Mouse (Mus musculus): ENCODE measurements around the gene Mef2c.

DNA sequence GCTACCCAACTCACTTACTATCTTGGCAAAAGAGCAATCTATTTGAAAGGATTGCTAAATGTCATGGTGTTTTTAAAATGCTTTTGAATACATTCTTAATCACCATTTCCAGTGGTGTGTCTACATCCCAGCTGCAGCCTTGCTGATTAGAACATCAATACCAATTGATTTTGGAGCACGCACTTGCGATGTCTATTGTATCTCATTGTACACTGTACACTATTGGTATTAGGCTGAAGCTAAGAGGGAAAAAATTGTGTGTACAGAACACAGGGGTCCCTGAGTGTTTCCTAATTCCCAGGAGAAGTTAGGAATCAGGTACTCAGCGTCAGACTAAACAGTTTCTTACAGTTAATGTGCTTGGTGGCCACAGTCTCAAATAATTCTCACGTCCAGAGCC lies 19.6 kb upstream of the Mef2c start:
- TF ChIP-seq CTCF (IDR thresholded peaks at IDR 0.05; ENCODE audit: low read depth) (no peak), EP300 (IDR thresholded peaks at IDR 0.05; ENCODE audit: low read depth) (no peak)

Data from heart, postnatal 0 days (tissue).